Mouse (Mus musculus) NIH3T3 (cell line): ENCODE results near the gene 2010111I01Rik.

Experiments used
- DNase-seq: peaks from one replicate; pipeline ENCODE4 v3.0.0-alpha.2; 2012; ENCODE audit warnings: low read depth

The 2010111I01Rik gene

DNA sequence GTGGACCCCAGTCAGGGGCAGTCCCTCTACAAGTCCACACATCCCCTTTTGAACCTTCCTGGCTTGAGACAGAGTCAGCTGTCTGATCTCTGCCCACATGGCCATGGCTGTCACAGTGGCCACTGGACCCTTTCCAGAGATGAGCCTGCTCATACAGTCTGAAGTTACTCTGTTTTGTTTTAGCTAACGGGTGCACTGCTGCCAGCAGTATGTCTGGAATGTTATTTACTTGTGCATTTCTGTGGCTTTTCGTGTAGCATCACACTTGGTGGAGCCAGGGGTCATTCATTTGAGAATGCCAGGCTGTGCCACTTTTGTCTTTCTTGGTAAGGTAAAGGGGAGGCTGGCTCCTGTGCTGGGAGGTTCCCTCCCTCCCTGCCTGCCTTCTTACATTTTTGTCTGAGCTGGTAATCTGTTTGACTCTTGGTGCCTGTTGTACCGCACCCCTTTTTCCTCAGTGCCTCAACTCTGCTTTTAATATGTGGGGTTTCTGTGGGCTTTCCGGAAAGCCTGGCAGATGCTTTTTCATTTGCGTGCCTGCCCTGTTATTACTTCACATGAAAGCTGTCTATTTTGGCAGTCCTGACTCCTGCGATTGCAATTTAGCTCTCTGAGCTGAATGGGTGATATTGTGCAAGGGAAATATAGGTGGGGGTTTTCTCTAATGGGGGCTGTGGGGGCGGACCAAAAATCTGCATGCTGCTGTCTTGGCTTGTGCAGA lies 190.3 kb downstream of the 2010111I01Rik start:
- DNase-seq: peak; percentile 68

GRCm38 (mm10) chr13:63156264-63156663 lies 191.6 kb downstream of the 2010111I01Rik start:
- no peak for DNase-seq

GRCm38 (mm10) chr13:63170282-63171073 lies 205.8 kb downstream of the 2010111I01Rik start:
- DNase-seq: peak; percentile 58

GRCm38 (mm10) chr13:63171347-63172096 lies 206.8 kb downstream of the 2010111I01Rik start:
- peak; percentile 63 for DNase-seq

GRCm38 (mm10) chr13:63172097-63172445 lies 207.4 kb downstream of the 2010111I01Rik start:
- no peak for DNase-seq

DNA sequence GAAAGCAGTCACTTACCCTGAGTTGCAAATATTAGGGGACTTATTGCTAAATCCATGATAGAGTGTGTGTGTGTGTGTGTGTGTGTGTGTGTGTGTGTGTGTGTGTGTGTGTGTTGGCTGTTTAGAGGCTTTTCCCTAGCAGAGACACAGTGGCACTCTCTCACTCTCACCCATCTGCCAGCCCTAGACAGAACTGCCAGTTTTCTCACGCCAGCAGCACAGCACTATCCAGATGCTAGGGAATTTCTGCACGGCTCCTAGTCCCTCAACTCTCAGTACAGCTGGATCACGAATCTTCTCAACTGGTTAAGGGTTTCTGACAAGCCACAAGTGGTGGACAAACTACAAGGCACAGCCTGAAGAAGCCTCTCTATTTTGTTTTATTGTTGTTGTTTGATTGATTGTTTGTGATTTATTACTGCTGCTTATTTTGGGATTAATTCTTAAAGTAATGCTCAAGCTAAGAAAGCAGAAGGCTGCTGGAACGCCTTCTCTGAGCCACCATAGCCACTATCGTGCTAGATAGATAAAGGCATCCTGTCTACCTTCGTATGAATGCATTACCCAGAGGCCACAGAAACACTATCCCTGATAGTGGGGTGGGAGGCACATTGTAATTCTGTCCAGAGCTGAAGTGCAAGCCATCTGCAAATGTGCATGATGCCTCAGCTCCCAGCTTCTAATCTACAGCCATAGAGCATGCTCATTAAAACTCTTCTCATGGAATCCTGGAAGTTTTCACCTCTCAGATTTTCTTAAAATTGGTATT lies 209.7 kb downstream of the 2010111I01Rik start:
- DNase-seq: no peak

- DNase-seq: no peak
Measured at GRCm38 (mm10) chr13:63176131-63176530, 211.4 kb downstream of the 2010111I01Rik start.

- peak; percentile 38 for DNase-seq
Measured at GRCm38 (mm10) chr13:63177232-63177631, 212.5 kb downstream of the 2010111I01Rik start.

DNA sequence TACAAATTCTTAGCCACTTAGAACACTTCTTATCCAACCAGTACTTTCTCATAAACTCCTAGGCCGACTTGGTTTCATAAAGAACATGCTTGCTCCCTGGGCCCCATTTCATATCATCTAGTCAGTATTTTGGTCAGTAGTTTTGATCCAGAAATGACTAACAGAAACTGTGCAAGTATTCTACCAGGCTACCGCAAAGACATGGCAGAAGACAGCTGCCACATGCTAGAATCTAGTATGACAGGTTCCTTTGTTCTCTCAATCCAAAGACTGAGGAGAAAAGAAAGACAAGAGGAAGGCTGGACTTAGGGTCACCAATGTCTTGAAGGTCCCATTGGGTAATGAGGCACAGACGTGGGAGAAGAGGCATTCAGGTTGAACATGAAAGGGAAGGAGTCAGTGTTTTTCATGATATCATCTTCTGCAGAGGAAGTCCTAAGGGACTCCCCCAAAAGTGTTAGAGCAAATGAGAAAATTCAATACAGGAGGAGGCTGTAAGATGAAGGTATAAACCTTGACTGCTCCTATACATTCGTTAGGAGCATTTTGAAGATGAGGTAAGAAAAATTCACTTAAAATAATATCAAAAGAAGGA lies 216.0 kb downstream of the 2010111I01Rik start:
- no peak for DNase-seq

- no peak for DNase-seq
Measured at GRCm38 (mm10) chr13:63184946-63185345, 220.3 kb downstream of the 2010111I01Rik start.

DNA sequence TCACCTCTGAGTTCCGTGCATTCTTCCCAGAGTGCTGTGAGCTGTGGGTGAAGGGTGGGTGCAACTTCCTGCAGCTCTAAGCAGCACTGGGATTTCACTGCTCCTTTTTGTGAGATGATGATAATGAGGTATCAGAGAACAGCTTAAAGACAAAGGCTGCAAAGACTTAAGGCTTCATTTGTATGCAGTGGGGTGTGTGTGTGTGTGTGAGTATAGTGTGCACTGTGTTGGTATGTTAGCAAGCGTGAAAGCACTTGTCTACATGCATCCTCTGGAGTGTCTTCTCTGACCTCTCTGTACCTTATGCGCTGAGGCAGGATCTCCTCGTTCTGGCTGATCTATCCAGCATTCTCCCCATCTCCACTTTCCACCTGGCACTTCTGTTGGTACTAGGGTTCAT lies 221.5 kb downstream of the 2010111I01Rik start:
- no peak for DNase-seq

DNA sequence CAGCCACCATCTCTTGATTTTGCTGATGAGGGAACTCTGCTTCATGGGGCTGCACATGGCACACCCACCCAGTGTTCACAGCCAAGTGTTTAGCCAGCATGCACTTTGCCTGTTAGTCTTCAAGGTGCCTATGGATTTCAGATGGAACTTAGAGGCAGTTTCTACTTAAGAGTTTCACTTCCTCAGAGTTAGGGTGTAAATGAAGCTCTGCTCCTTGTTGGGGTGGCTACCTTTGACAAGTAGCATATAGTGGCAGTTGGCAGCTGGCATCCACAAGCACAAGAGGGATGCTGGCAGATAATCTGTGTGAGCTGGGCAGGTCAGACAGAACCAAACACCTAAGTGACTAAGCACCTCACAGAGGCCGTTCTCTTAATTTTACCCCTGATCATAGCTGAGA lies 221.9 kb downstream of the 2010111I01Rik start:
- DNase-seq: peak; percentile 4

GRCm38 (mm10) chr13:63187145-63188143 lies 222.8 kb downstream of the 2010111I01Rik start:
- peak; percentile 79 for DNase-seq

DNA sequence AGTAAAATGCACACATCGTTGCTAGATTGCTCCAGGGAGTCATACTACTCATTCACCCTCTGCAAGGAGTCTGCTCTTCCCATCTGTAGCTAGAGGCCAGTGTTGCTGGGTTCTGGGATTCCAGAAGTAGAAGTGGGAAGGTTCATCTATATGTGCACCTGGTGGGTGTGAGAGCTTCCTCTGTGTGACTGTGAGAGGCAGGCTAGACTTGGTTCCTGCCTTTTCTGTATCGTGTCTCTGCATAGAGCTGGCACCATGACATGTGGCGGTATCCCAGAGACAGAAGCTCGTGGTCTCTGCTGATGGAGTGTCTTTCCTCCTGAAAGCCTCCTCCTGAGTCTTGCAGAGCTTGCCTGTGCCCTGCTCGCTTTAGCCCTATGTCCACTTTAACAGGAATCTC lies 223.6 kb downstream of the 2010111I01Rik start:
- peak; percentile 17 for DNase-seq

DNA sequence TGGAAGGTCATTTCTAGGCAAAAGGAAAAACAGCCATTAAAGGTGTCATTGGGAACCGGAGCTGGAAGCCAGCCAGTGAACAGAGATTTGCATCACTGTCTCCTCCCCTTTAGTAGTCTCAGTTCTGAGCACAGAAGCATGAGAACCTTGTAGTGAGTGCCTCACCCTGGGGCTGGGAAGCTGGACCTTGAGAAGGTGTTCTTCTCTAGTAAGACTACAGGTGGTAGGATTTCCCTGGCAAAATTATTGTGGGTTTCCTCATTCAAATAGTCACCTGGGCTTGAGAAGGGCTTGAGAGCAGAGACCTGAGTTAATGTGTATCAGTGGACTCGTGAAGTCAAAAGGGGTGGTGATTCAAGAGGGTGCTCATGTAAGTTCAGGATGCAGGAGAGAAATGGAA lies 224.1 kb downstream of the 2010111I01Rik start:
- DNase-seq: no peak

- no peak for DNase-seq
Measured at GRCm38 (mm10) chr13:63193423-63193822, 228.7 kb downstream of the 2010111I01Rik start.

- DNase-seq: no peak
Measured at GRCm38 (mm10) chr13:63198038-63198437, 233.3 kb downstream of the 2010111I01Rik start.

GRCm38 (mm10) chr13:63199588-63199987 lies 234.9 kb downstream of the 2010111I01Rik start:
- no peak for DNase-seq

GRCm38 (mm10) chr13:63203502-63204278 lies 239.0 kb downstream of the 2010111I01Rik start:
- DNase-seq: no peak
